Mouse (Mus musculus): ENCODE results near the gene T. TPM values are rescaled to one million over a fixed set of nuclear protein-coding genes. Genes with fewer than 3 reads are reported as not detected.
"Not testable (repeated sequence)": the region's sequence is repeated elsewhere in the genome, so short reads cannot be mapped to it uniquely, and the experiment has no call there.

Gene T
- polyA plus RNA-seq (2016; fragmentation: Nextera tagmentation; extraction: Ambion mirVana), result 0.36 and 1.6 TPM in 2 replicates

DNA sequence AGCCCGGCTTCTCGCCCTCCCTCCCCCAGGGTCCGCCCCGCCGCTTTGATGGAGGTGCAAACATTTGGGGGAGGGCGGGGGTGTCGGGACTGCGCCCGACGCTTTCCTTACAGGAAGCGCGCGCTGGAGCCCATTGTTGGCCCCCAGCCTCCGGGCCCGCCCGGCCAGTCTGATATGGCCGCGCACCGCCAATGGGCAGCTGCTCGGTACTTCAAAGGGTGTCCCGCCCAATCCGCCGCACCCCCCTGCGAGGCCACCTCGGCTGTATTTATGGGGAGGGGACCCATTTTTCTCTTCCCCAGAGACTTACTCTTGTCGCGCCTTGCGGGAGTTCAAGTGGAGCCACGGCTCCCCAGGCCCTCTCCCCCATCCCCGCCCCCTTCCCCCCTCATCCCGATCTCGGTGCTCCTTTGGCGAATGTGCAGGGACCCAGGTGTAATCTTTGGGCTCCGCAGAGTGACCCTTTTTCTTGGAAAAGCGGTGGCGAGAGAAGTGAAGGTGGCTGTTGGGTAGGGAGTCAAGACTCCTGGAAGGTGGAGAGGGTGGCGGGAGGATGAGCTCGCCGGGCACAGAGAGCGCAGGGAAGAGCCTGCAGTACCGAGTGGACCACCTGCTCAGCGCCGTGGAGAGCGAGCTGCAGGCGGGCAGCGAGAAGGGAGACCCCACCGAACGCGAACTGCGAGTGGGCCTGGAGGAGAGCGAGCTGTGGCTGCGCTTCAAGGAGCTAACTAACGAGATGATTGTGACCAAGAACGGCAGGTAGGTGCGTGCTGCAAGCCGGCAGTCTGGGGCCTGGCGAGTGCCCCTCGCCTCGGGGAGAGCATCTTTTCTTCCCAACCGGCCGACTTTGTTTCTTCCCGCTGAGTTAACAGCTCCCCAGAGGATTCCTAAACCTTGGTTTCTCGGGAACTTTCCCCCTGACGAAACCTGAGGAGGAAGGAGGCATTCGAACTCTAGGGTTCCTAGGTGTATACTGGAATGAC, at the start of gene T:
Gene T, plus strand, starts transcription at position 446 of the 983 bp plus-strand sequence.
- H3K9ac ChIP-seq, result no peak within 1 kb of the TSS
- peak within 1 kb of the TSS; percentile 42 for H3K4me2 ChIP-seq (replicated peaks)
- peaks cover 22% of the 10 kb centered on the region for H3K4me1 ChIP-seq
- H3K4me3 ChIP-seq, result peak within 1 kb of the TSS; percentile 22
- H3K27ac ChIP-seq, result no peak within 1 kb of the TSS
- peaks cover 99% of the 10 kb centered on the region for H3K27me3 ChIP-seq
- ATAC-seq (ENCODE audit: low FRiP score), result no peak
- no peaks in the 10 kb centered on the region for H3K9me3 ChIP-seq (replicated peaks)
- WGBS, result under 1% methylated on average over 63 of the region's 65 CpGs
- H3K36me3 ChIP-seq, result no peaks in the 10 kb centered on the region

DNA sequence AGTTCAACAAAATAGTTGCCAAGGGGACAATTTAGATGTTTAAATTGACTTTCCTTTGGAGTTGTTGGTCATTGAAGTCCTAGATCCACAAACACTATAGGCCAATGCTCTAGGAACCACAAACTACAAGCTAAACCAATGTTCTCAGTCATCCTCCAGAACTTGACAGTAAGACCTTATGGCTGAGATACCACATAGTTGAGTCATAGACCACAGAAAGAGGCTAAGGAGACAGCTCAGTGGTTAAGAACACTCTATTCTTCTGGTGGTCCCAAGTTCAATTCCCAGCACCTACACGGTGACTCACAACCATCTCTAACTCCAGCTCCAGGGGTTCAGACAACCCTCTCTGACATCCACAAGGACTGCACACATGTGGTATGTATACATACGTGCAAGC, 48.8 kb upstream of the T start:
- WGBS, result 93% methylated on average over 2 of the region's 2 CpGs
- Histone ChIP-seq H3K4me1 (peaks cover 13% of the 10 kb centered on the region), H3K4me3 (no peak overlapping the region), H3K9ac (no peak overlapping the region), H3K36me3 (no peaks in the 10 kb centered on the region), H3K27me3 (peaks cover 32% of the 10 kb centered on the region), H3K4me2 (replicated peaks) (no peak overlapping the region), H3K9me3 (replicated peaks) (no peaks in the 10 kb centered on the region), H3K27ac (no peak overlapping the region)
- ATAC-seq (ENCODE audit: low FRiP score), result no peak

DNA sequence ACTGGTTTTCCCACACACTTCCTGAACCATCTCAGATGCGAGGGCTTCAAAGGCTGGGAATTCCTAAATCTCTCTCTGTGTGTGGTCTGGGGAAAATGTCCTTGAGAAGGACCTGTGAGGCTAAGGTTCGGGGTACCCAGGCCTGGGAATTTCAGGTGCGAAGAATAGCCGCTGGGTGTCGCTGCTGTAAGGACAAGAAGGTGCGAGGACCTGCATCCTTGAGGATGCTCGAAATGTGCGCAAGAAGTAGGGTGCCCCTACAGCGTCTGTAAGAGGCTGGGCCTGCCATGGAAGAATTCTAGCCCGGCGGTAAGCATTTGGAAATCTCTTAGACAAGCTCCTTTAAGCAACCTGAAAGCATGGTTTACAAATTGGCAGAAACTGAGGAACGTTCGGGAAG, 45.8 kb upstream of the T start:
- ATAC-seq (ENCODE audit: low FRiP score), result no peak
- Histone ChIP-seq H3K36me3 (no peaks in the 10 kb centered on the region), H3K27me3 (peaks cover 46% of the 10 kb centered on the region), H3K27ac (no peak overlapping the region), H3K4me3 (peak overlapping the region; percentile 25), H3K9me3 (replicated peaks) (no peaks in the 10 kb centered on the region), H3K4me1 (peaks cover 13% of the 10 kb centered on the region), H3K4me2 (replicated peaks) (peak overlapping the region; percentile 47), H3K9ac (no peak overlapping the region)
- WGBS, result 3% methylated on average over 13 of the region's 13 CpGs

DNA sequence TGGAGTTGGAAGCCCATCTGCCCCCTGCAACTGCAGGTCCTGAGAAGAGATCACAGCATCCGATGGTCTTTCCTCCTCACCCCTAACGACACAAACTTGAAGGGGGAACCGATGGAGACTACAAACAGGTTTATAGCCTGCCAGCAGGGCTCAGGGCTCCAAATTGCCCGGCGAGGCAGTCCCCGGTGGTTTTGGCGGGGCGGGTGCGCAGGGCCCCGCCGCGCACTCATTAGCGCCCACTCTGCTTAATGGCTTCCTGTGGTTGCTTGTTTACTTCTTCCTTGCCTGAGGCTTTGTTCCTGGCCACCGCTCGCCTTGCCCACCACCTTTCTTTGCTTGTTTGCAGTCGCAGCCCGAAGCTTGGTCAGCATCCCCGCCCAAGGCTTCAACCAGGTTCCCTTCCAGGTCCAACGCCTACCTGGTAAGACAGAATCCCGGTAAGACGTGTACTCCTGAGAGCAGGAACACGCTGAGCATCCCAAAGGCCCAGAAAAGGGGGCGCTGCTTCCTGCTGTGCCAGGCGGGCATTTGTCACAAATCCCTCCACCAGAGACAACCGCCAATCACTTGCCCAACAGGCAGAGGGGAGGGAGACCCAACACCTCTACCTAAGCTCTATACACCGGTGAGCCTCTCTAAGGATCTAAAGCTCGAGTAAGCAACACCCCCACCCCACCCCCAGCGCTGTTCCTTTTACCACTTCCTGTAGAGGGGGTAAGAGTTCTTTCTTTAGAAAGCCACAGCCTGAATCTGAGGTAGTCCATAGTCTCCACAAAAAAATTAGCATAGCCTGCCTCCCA, 45.0 kb upstream of the T start:
- Histone ChIP-seq H3K27me3 (peaks cover 46% of the 10 kb centered on the region), H3K36me3 (no peaks in the 10 kb centered on the region), H3K4me3 (peak overlapping the region; percentile 25), H3K9ac (peak overlapping the region; percentile 24; the same call in 1 of the 2 replicates), H3K4me1 (peaks cover 13% of the 10 kb centered on the region), H3K4me2 (replicated peaks) (peak overlapping the region; percentile 47), H3K9me3 (replicated peaks) (no peaks in the 10 kb centered on the region), H3K27ac (no peak overlapping the region)
- no peak for ATAC-seq (ENCODE audit: low FRiP score)
- 2% methylated on average over 28 of the region's 28 CpGs for WGBS

DNA sequence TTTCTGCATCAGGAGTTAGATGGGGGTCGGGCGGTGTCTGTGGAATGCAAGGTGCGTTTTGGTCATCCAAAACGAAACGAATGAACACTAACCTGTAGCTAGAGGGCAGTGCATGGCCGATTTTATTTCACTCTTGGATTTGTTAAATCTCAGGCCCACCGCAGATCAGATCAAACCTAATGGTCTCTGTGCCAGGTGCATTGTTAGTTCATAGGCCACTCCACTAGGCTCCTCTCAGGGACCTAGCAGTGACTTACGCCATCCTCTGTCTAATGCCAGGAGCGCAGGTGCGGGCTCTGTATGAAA, 44.5 kb upstream of the T start:
- Histone ChIP-seq H3K9me3 (replicated peaks) (no peaks in the 10 kb centered on the region), H3K4me2 (replicated peaks) (peak overlapping the region; percentile 47), H3K36me3 (no peaks in the 10 kb centered on the region), H3K27ac (no peak overlapping the region), H3K4me3 (peak overlapping the region; percentile 25; the same call in 1 of the 2 replicates), H3K4me1 (peaks cover 13% of the 10 kb centered on the region), H3K9ac (no peak overlapping the region), H3K27me3 (peaks cover 46% of the 10 kb centered on the region)
- no peak for ATAC-seq (ENCODE audit: low FRiP score)
- 6% methylated on average over 10 of the region's 10 CpGs for WGBS

DNA sequence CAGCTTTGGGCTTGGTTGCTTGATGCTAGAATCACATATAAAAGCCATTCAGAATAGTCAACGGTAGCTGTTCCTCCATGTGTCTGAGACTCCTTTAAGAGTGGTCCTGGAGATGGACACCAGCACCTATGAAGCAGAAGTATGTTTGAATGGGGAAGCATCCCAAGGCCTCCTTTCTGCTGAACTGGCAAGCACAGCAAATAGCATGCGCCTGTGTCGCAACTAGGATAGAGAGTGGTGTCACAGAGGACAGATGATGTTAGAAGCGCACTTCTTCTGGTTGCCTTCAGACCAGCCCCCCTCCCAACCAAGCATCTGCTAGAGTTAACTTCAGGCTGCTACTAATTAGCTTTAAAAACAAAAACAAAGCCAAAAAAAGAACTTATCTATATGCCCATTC, 43.7 kb upstream of the T start:
- H3K9me3 ChIP-seq (replicated peaks), result no peaks in the 10 kb centered on the region
- WGBS, result 56% methylated on average over 4 of the region's 4 CpGs
- no peak overlapping the region for H3K4me3 ChIP-seq
- H3K27me3 ChIP-seq, result peaks cover 46% of the 10 kb centered on the region
- H3K4me1 ChIP-seq, result peaks cover 13% of the 10 kb centered on the region
- H3K36me3 ChIP-seq, result no peaks in the 10 kb centered on the region
- ATAC-seq (ENCODE audit: low FRiP score), result no peak
- no peak overlapping the region for H3K27ac ChIP-seq
- no peak overlapping the region for H3K9ac ChIP-seq
- no peak overlapping the region for H3K4me2 ChIP-seq (replicated peaks)

DNA sequence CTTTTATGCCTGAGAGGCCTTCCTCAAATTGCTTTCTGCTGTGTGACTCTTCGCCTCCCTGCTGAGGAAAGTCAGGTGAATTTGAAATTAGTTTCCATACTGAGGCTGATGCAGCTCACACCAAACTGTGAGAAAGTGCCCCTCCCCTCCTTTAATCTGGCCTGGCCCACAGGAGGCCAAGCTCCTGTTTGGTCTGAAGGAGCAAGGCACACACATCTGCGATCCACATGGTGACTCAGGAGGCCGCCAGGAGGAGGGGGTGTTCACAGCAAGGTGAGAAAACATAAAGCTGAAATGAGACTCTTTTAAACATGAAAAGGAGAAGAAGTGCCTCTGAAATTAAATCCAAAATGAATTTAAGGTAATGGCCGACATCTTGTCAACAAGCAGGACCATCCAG, 37.9 kb upstream of the T start:
- Histone ChIP-seq H3K4me3 (no peak overlapping the region), H3K27me3 (peaks cover 6% of the 10 kb centered on the region), H3K9me3 (replicated peaks) (no peaks in the 10 kb centered on the region), H3K36me3 (no peaks in the 10 kb centered on the region), H3K9ac (no peak overlapping the region), H3K4me1 (no peaks in the 10 kb centered on the region), H3K27ac (no peak overlapping the region), H3K4me2 (replicated peaks) (no peak overlapping the region)
- no peak for ATAC-seq (ENCODE audit: low FRiP score)
- WGBS, result 51% methylated on average over 4 of the region's 4 CpGs

DNA sequence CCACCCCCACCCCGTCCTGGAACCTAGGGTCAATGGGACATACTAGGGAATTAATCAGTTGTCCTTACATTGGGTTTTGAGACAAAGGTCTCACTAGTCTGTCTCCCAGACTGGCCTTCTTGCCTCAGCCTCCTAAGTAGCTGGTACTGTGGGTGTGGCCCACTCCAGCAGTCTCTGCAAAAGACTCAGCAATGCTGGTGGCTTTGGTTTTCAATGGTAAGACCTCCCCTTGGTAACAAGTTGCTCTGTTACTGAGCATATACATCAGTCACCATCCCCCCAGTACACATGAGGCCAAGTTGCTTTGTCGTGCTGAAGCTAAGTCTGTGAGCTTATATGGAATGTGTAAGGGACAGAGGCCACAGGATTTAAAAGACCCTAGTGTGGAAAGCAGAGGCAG, 36.3 kb upstream of the T start:
- no peak for ATAC-seq (ENCODE audit: low FRiP score)
- Histone ChIP-seq H3K36me3 (no peaks in the 10 kb centered on the region), H3K27me3 (no peaks in the 10 kb centered on the region), H3K4me2 (replicated peaks) (no peak overlapping the region), H3K4me1 (no peaks in the 10 kb centered on the region), H3K4me3 (no peak overlapping the region), H3K9me3 (replicated peaks) (no peaks in the 10 kb centered on the region), H3K27ac (no peak overlapping the region), H3K9ac (no peak overlapping the region)
- 65% methylated on average over 2 of the region's 2 CpGs for WGBS

DNA sequence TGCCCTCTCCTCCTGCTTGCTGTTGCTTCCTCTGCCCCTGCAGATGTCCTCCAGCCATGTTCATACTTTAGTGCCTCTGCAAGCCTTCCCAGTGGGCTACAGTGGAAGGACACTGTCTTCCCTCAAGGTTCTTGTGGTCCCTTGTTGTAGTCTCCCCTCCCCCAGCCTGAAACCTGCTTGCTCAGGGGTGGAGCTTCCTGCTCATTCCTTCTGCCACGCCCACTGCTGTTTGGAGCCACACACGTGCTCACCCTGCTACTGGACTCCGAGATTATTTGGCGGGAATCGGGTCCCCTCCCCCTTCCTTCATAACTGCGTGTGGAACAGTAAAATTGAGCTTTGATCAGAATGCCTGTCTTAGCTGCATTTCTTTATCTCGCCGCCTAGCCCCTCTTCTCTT, 30.3 kb upstream of the T start:
- H3K27ac ChIP-seq; H3K4me2 ChIP-seq (replicated peaks); H3K27me3 ChIP-seq; H3K4me3 ChIP-seq; H3K9ac ChIP-seq; H3K9me3 ChIP-seq (replicated peaks); ATAC-seq (ENCODE audit: low FRiP score); H3K36me3 ChIP-seq: not testable (repeated sequence)
- peaks cover 11% of the 10 kb centered on the region for H3K4me1 ChIP-seq
- WGBS, result 56% methylated on average over 8 of the region's 8 CpGs

DNA sequence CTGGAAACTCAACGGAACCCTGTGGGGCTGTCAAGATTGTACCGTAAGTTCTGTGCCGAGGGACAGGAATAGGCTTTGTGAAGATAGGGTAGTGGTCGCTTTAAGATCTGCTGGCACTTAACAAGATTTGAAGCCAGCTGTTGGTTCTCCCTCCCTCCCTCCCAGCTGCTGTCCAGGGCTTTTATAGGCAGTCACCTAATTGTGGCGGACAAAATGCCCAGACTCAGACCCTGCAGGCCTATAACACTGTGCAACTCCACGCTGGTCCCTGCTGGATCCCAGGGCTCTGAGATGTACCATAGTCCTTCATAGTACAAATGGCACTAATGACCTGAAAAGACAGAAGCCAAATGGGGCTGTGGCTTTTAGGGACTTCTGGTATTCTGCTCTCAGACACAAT, 27.9 kb upstream of the T start:
- Histone ChIP-seq H3K27me3 (peaks cover 6% of the 10 kb centered on the region), H3K9ac (no peak overlapping the region), H3K4me1 (peaks cover 15% of the 10 kb centered on the region), H3K9me3 (replicated peaks) (no peaks in the 10 kb centered on the region), H3K4me2 (replicated peaks) (no peak overlapping the region), H3K27ac (no peak overlapping the region), H3K4me3 (no peak overlapping the region), H3K36me3 (no peaks in the 10 kb centered on the region)
- ATAC-seq (ENCODE audit: low FRiP score), result no peak
- 27% methylated on average over 6 of the region's 6 CpGs for WGBS

DNA sequence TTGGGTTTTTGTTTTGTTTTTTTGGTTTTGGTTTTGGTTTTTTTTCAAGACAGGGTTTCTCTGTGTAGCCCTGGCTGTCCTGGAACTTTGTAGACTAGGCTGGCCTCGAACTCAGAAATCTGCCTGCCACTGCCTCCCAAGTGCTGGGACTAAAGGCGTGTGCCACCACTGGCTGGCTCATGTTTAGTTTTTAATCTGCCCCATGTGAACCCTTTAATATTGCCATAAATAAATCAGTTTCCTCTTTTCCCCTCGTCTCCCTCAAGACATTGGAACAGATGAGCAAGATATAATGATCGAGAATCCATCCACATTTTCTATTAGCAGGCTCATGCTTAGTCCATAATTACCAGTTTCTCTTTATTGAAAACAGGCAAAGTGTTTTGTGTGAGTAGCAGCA, 26.2 kb upstream of the T start:
- not testable (repeated sequence) for H3K27me3 ChIP-seq; H3K9ac ChIP-seq; H3K4me3 ChIP-seq; H3K4me2 ChIP-seq (replicated peaks); H3K9me3 ChIP-seq (replicated peaks); H3K36me3 ChIP-seq; ATAC-seq (ENCODE audit: low FRiP score); H3K27ac ChIP-seq
- H3K4me1 ChIP-seq, result peaks cover 15% of the 10 kb centered on the region
- 71% methylated on average over 4 of the region's 4 CpGs for WGBS

DNA sequence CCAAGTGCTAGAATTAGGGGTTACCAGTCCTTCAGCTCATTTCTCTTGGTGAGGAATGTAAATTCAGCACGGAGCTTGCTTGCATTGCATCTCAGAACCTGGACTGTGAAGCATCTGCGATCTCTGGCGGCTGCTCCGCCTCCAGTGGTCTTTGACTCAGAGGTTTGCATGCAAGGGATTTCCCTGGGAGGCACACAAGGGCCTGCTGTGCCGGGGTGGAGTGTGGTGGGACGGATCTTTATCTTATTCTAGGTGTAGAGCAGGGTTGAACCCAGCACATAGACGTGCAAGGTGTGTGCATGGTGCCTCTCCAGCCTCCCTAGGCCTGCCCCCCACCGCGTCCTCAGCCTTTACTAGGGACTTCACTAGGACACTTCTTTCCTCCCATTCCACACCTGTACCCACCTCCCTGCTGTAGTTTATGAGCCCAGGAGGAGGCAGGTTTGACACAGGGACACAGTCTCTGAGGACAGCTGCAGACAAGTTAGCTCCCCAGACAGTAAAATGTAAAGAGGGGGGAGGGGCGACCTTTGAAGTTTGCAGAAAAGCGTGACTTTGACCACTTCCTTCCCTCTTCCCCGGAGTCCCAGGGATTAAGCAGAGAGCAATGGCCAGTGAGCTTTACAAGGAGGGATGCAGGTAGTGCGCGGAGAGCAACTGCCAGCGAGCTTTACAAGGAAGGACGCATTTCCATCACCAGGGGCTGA, 25.5 kb upstream of the T start:
- no peak overlapping the region for H3K4me3 ChIP-seq
- peaks cover 15% of the 10 kb centered on the region for H3K4me1 ChIP-seq
- H3K9ac ChIP-seq, result no peak overlapping the region; the same call in 1 of the 2 replicates
- ATAC-seq (ENCODE audit: low FRiP score), result no peak
- peaks cover 14% of the 10 kb centered on the region for H3K27me3 ChIP-seq
- H3K9me3 ChIP-seq (replicated peaks), result no peaks in the 10 kb centered on the region
- WGBS, result 3% methylated on average over 16 of the region's 16 CpGs
- no peak overlapping the region for H3K4me2 ChIP-seq (replicated peaks)
- H3K36me3 ChIP-seq, result no peaks in the 10 kb centered on the region
- H3K27ac ChIP-seq, result no peak overlapping the region

All from hindbrain, embryonic 12.5 days (tissue).